Mouse (Mus musculus): ENCODE measurements around the gene Dennd4a. TPM values are rescaled to one million over a fixed set of nuclear protein-coding genes. Genes with fewer than 3 reads are reported as not detected.

The Dennd4a gene
- polyA plus RNA-seq (2014; fragmentation: Illumina TruSeq; extraction: RNeasy Lipid Tissue Mini Kit (QIAGEN cat#74804); ENCODE audit: low read depth, low replicate concordance) = 5.3 TPM

GRCm38 (mm10) chr9:64810822-64811537 is at the start of gene Dennd4a:
Gene Dennd4a, plus strand, starts transcription at chr9:64811340.

GRCm38 (mm10) chr9:64951161-64951657 is 140.1 kb downstream of the Dennd4a start, which contains the start of gene Slc24a1:
Gene Slc24a1, minus strand, starts transcription at chr9:64951607.

GRCm38 (mm10) chr9:64960117-64960977 is 149.2 kb downstream of the Dennd4a start, which contains the start of gene Ints14:
Gene Ints14, plus strand, starts transcription at chr9:64960905.

Other genes with a start within 250 kb of the Dennd4a start
- 116 TPM for gene Rab11a, start 73.6 kb upstream of the Dennd4a start, polyA plus RNA-seq (2014; fragmentation: Illumina TruSeq; extraction: RNeasy Lipid Tissue Mini Kit (QIAGEN cat#74804); ENCODE audit: low read depth, low replicate concordance)
- 0.13 TPM for gene Slc24a1, start 140.3 kb downstream of the Dennd4a start, polyA plus RNA-seq (2014; fragmentation: Illumina TruSeq; extraction: RNeasy Lipid Tissue Mini Kit (QIAGEN cat#74804); ENCODE audit: low read depth, low replicate concordance)
- gene Ints14, start 149.6 kb downstream of the Dennd4a start, polyA plus RNA-seq (2014; fragmentation: Illumina TruSeq; extraction: RNeasy Lipid Tissue Mini Kit (QIAGEN cat#74804); ENCODE audit: low read depth, low replicate concordance) = 15.9 TPM
- 23.9 TPM for gene Hacd3, start 210.4 kb downstream of the Dennd4a start, polyA plus RNA-seq (2014; fragmentation: Illumina TruSeq; extraction: RNeasy Lipid Tissue Mini Kit (QIAGEN cat#74804); ENCODE audit: low read depth, low replicate concordance)
- gene Dpp8, start 221.1 kb downstream of the Dennd4a start, polyA plus RNA-seq (2014; fragmentation: Illumina TruSeq; extraction: RNeasy Lipid Tissue Mini Kit (QIAGEN cat#74804); ENCODE audit: low read depth, low replicate concordance) = 64.1 TPM